Mouse (Mus musculus) E14TG2a.4 (cell line): ENCODE results near the gene Lsm12.
A peak's percentile ranks its signal among the peaks of the same experiment; 100 is the strongest.
"Not testable (repeated sequence)": the region's sequence is repeated elsewhere in the genome, so short reads cannot be mapped to it uniquely, and the experiment has no call there.

ENCODE experiments used
- H3K27me3 ChIP-seq: 2 replicates; pipeline ENCODE4 v1.6.1; 2014; ENCODE audit warnings: low read length, control low read depth; ENCODE audit not compliant: insufficient read depth
- H3K36me3 ChIP-seq: 2 replicates; pipeline ENCODE4 v1.6.1; 2014; ENCODE audit warnings: low read length, control low read depth; ENCODE audit not compliant: insufficient read depth
- H3K4me1 ChIP-seq: replicated peaks from 2 replicates; pipeline ENCODE4 v1.6.1; 2014; ENCODE audit warnings: low read depth, low read length, control low read depth
- H3K4me3 ChIP-seq: replicated peaks from 2 replicates; pipeline ENCODE4 v1.5.1; 2014; ENCODE audit warnings: mild to moderate bottlenecking, low read length
- H3K9me3 ChIP-seq: 2 replicates; pipeline ENCODE4 v1.6.1; 2014; ENCODE audit warnings: low read length, control low read depth
- CTCF ChIP-seq: conservative IDR thresholded peaks from 2 replicates; pipeline ENCODE4 v1.5.1; 2014; ENCODE audit warnings: low read length
- NANOG ChIP-seq: IDR thresholded peaks from 2 replicates; pipeline ENCODE4 v1.6.1; 2014; ENCODE audit warnings: borderline replicate concordance, low read length, mixed read lengths
- POU5F1 ChIP-seq: IDR thresholded peaks from 2 replicates; pipeline ENCODE4 v1.6.1; 2014; ENCODE audit warnings: low read length, borderline replicate concordance

Gene Lsm12

GRCm38 (mm10) chr11:102168689-102169088, 16.4 kb downstream of the Lsm12 start:
- no peaks in the 10 kb centered on the region for H3K27me3 ChIP-seq
- peaks cover 12% of the 10 kb centered on the region; the same call in 1 of the 2 replicates for H3K4me1 ChIP-seq
- no peaks in the 10 kb centered on the region for H3K9me3 ChIP-seq
- TF ChIP-seq NANOG = no peak
- no peak for TF ChIP-seq CTCF
- no peak for TF ChIP-seq POU5F1
- H3K36me3 ChIP-seq = peaks cover 93% of the 10 kb centered on the region
- H3K4me3 ChIP-seq = no peak overlapping the region

DNA sequence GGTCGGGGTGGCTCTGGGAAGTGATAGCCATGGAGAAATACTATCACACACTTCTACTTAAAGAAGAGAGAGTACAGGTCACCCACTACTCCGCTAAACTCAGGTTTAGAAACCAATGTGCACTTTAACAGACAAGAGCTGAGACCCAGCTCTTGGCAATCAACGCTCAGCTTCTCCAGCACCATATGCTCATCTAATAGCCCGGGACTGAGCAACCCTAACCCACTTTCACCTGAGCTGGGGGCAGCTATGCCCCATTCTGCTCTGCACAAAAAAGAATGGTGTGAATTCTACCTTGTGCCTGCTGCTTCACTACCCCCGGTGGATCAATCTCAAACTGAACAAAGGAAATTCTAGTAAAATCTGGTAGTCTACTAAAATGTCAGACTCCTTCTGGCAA, 17.6 kb downstream of the Lsm12 start:
- H3K36me3 ChIP-seq = peaks cover 97% of the 10 kb centered on the region
- H3K27me3 ChIP-seq = no peaks in the 10 kb centered on the region
- H3K9me3 ChIP-seq = no peaks in the 10 kb centered on the region
- TF ChIP-seq CTCF (no peak), NANOG (no peak), POU5F1 (no peak)
- H3K4me3 ChIP-seq = no peak overlapping the region
- H3K4me1 ChIP-seq = peaks cover 14% of the 10 kb centered on the region

DNA sequence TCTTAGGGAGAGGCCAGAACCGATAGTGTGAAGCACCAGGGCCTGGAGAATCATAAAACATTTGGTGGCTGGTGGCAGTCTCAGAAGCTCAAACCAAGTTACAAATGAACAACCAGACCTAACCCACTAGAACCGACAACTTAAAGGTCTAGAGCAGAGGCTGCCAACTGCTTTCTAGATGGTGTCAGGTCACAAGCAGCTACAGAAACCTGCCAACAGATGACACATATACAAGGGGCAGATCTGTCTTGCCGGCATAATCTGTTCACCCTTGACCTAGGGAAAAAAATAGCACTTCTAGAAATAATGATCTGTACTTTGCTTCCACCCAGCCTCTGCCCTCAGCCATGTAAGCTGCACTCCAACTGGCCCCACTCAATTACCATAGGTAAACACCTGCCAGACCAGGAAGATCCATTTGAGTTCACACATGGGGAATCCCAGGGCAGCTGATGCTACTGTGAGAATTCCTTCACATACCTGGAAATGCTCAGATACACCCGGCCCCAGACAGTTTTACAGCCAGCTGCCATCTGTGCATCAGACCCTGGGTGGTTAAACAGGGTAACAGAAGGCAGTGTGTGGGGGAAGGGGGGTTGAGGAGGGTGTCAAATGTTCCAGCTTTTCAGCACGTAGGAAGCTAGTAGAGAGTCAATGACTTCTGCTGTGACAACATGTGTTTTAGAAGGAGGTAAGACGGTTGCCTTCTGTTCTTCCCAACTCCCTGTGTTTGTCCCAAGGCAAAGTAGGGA, 18.9 kb downstream of the Lsm12 start:
- Histone ChIP-seq H3K9me3 (no peaks in the 10 kb centered on the region), H3K4me3 (no peak overlapping the region), H3K27me3 (no peaks in the 10 kb centered on the region), H3K4me1 (peaks cover 14% of the 10 kb centered on the region), H3K36me3 (peaks cover 97% of the 10 kb centered on the region)
- TF ChIP-seq NANOG = no peak
- no peak for TF ChIP-seq CTCF
- no peak for TF ChIP-seq POU5F1

GRCm38 (mm10) chr11:102159781-102160180, 25.3 kb downstream of the Lsm12 start:
- Histone ChIP-seq H3K27me3 (no peaks in the 10 kb centered on the region), H3K36me3 (peaks cover 40% of the 10 kb centered on the region), H3K4me1 (peaks cover 20% of the 10 kb centered on the region), H3K9me3 (no peaks in the 10 kb centered on the region), H3K4me3 (no peak overlapping the region)
- TF ChIP-seq POU5F1 (no peak), NANOG (no peak), CTCF (no peak)

- H3K27me3 ChIP-seq, H3K4me3 ChIP-seq: not testable (repeated sequence)
Observed at GRCm38 (mm10) chr11:102158024-102158423, 27.1 kb downstream of the Lsm12 start.

DNA sequence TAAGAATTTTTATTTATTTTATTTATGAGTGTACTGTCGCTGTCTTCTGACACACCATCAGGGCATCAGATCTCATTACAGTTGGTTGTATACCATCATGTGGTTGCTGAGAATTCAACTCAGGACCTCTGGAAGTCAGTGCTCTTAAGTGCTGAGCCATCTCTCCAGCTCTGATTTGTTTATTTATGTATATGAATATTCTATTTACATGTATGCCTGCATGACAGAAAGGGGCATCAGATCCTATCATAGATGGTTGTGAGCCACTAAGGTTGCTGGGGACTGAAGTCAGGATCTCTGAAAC, 28.4 kb downstream of the Lsm12 start:
- Histone ChIP-seq H3K4me3 (no peak overlapping the region), H3K4me1 (peaks cover 31% of the 10 kb centered on the region), H3K36me3 (peaks cover 37% of the 10 kb centered on the region), H3K27me3 (no peaks in the 10 kb centered on the region), H3K9me3 (no peaks in the 10 kb centered on the region)
- TF ChIP-seq CTCF = no peak
- no peak for TF ChIP-seq NANOG

More at GRCm38 (mm10) chr11:102158024-102158423, 27.1 kb downstream of the Lsm12 start:
- Histone ChIP-seq H3K4me1 (peaks cover 24% of the 10 kb centered on the region), H3K36me3 (peaks cover 40% of the 10 kb centered on the region)
- H3K9me3 ChIP-seq = not testable (repeated sequence)

DNA sequence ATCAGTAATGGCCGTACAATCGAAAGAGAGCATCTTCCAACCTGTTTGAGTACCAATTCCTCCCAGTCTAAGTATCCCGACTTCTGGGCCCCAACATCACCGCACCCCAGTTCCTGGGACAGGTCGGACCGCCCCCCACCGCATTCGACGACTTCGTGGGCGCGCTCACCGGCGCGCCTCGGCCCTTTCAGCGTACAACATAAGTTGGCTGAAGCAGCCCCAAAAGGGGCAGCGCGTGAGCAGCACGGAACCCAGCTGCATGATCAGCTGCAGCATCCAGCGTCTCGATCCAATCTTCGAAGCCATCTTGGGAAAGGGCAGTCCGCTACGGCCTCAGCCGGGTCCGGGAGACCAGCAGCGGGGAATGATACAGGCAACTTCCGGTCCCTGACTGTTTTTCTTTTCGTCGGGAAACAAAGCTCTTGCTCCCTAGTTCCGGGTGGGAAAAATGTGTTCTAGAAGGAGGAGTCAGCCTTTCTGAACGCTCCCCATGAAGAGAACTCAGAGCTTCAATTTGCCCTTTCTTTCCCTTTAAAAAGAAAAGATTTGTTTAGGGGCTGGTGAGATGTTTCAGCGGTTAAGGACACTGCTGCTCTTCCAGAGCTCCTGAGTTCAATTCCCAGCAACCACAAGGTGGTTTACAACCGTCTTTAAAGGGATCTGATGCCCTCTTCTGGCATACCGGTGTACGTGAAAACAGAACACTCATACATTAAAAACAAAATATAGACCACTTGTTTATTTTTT, 28.9 kb downstream of the Lsm12 start, which contains the start of gene Tmem101:
Gene Tmem101 (minus strand): TSS at position 366 of the 747 bp plus-strand sequence.
- TF ChIP-seq NANOG (no peak), CTCF (peak; percentile 17; the same call in 1 of the 2 replicates)
- Histone ChIP-seq H3K9me3 (no peaks in the 10 kb centered on the region), H3K27me3 (no peaks in the 10 kb centered on the region), H3K4me3 (peak within 1 kb of the TSS; percentile 93), H3K36me3 (peaks cover 32% of the 10 kb centered on the region), H3K4me1 (peaks cover 36% of the 10 kb centered on the region)

DNA sequence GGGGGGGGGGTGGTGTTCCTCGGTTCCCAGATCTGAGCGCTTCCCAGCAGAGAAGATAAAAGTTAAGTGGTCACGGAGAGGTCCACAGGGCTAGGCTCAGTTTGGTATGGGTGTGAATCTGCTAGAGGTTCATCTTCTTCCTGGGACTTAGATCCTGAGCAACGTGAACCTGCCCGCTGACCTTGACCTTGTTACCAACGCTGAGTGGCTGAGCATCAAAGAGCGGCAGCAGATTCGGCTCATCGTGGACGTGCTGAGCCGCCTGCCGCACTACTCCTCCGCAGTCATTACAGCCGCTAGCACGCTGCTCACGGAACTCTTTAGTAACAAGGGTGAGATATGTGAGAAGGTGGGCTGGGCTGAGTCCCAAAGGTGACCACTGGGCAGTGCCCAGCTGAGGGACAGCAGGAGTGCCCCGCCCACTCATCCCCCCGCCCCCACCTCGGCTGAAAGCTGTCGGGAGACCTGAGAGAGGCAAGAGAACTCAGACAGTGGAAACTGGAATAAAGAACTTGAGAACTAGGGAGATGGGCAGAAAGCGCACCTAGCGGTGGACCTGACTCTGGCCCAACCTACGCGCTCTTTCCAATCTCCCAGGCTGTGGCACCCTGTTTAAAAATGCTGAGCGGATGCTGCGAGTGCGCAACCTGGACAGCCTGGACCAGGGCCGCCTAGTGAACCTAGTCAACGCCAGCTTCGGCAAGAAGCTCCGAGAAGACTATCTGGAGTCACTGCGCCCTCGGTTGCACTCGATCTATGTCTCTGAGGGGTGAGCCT, 37.7 kb downstream of the Lsm12 start:
- Histone ChIP-seq H3K27me3 (peaks cover 55% of the 10 kb centered on the region), H3K4me1 (peaks cover 67% of the 10 kb centered on the region), H3K4me3 (peak overlapping the region; percentile 76), H3K36me3 (peaks cover 2% of the 10 kb centered on the region), H3K9me3 (no peaks in the 10 kb centered on the region)
- no peak for TF ChIP-seq POU5F1
- no peak for TF ChIP-seq CTCF
- TF ChIP-seq NANOG = no peak
